ENCODE assay signal across 10 mouse cellular contexts in genomic region chr17:36786483-36786886, GRCm38 (mm10). TPM values are rescaled to one million over a fixed set of nuclear protein-coding genes. Genes with fewer than 3 reads are reported as not detected.
DNase-seq lines count a peak whose midpoint lies in the region; ATAC-seq and TF ChIP-seq lines count a peak whose summit lies in the region.
"Not testable (repeated sequence)": the region's sequence is repeated elsewhere in the genome, so short reads cannot be mapped to it uniquely, and the experiment has no call there.
"Had no signal": no experiment of that assay in that cellular context is flagged by ENCODE, and none has a peak within 500 bp of the region (broad histone marks: within the 10 kb centered on the region; RNA-seq: fewer than 3 reads in every experiment).

No protein-coding gene starts in this region.

- not testable (repeated sequence) for TF ChIP-seq EP300 in ES-Bruce4 (IDR thresholded peaks at IDR 0.05; ENCODE audit: insufficient read depth, low read depth, low read length)

- not testable (repeated sequence) for H3K27me3 ChIP-seq in ES-Bruce4 (ENCODE audit: control insufficient read depth, insufficient read depth, low read length, poor library complexity, severe bottlenecking); kidney, postnatal 0 days (ENCODE audit: insufficient read depth, low read length); midbrain, postnatal 0 days (ENCODE audit: insufficient read depth, low read length)

- not testable (repeated sequence) for H3K9ac ChIP-seq in ES-Bruce4 (ENCODE audit: low read depth, poor library complexity, severe bottlenecking); kidney, postnatal 0 days (ENCODE audit: low read depth, low read length); midbrain, postnatal 0 days (replicated peaks; ENCODE audit: low read length, poor library complexity, severe bottlenecking)

- not testable (repeated sequence) for TF ChIP-seq POLR2A in ES-Bruce4 (IDR thresholded peaks at IDR 0.05; ENCODE audit: insufficient read depth, low read length)

- H3K4me1 ChIP-seq in ES-Bruce4 (ENCODE audit: control insufficient read depth, insufficient read depth, low read length); kidney, postnatal 0 days (replicated peaks; ENCODE audit: insufficient read depth, low read length); midbrain, postnatal 0 days (ENCODE audit: insufficient read depth, low read length): not testable (repeated sequence)

- H3K27ac ChIP-seq in ES-Bruce4 (ENCODE audit: insufficient read depth, low read length); kidney, postnatal 0 days; midbrain, postnatal 0 days (ENCODE audit: low read depth, low read length): not testable (repeated sequence)

- not testable (repeated sequence) for H3K9me3 ChIP-seq in ES-Bruce4 (replicated peaks; ENCODE audit: control insufficient read depth, insufficient read depth, low read length, poor library complexity, severe bottlenecking); kidney, postnatal 0 days (replicated peaks; ENCODE audit: low read length); midbrain, postnatal 0 days (ENCODE audit: low read length)

- ATAC-seq in kidney, postnatal 0 days (replicated peaks; ENCODE audit: low FRiP score, low read depth) = not testable (repeated sequence)
- 0 out of 2 replicates have a peak, but pooled peaks have one; percentile 55 for ATAC-seq in midbrain, postnatal 0 days (ENCODE audit: low FRiP score)

- 41% methylated on average over 1 of the region's 1 CpGs for WGBS in kidney, postnatal 0 days
- WGBS in midbrain, postnatal 0 days = 40% methylated on average over 1 of the region's 1 CpGs

- H3K36me3 ChIP-seq in ES-Bruce4 (ENCODE audit: control insufficient read depth, insufficient read depth, low read length, poor library complexity, severe bottlenecking); kidney, postnatal 0 days (ENCODE audit: insufficient read depth, low read length); midbrain, postnatal 0 days (ENCODE audit: insufficient read depth, low read length): not testable (repeated sequence)

- peak; percentile 22 for TF ChIP-seq CTCF in ES-Bruce4 (IDR thresholded peaks at IDR 0.05; ENCODE audit: low read depth, low read length)
- TF ChIP-seq CTCF in kidney, postnatal 0 days (IDR thresholded peaks at IDR 0.05; ENCODE audit: low read depth) = peak; percentile 78
- peak; percentile 78 for TF ChIP-seq CTCF in midbrain, postnatal 0 days (IDR thresholded peaks at IDR 0.05)

- not testable (repeated sequence) for H3K4me2 ChIP-seq in kidney, postnatal 0 days (ENCODE audit: low read length); midbrain, postnatal 0 days (ENCODE audit: low read depth, low read length, poor library complexity, severe bottlenecking)

- H3K4me3 ChIP-seq in ES-Bruce4 (ENCODE audit: low read depth, low read length); kidney, postnatal 0 days (replicated peaks; ENCODE audit: low read depth, low read length); midbrain, postnatal 0 days (ENCODE audit: low read depth, low read length): not testable (repeated sequence)

- intact Hi-C loops in heart, postnatal 14 days (cut with DNase I) = loop anchor here (5.0 kb wide), 2 partner anchors 429 to 479 kb away; no protein-coding TSS in a partner anchor

- DNase-seq in brain, adult 2 months (ENCODE audit: low read depth, low spot score) = peak; percentile 4
- peak; percentile 32 for DNase-seq in embryo, embryonic 9.5 days (ENCODE audit: extremely low spot score)
- peak; percentile 10 to 29 for DNase-seq in heart, postnatal 14 days
- peak; percentile 33 for DNase-seq in kidney, postnatal 0 days (ENCODE audit: low spot score)
- peak; percentile 7 for DNase-seq in liver
- DNase-seq in midbrain, postnatal 0 days (ENCODE audit: low spot score) = peak; percentile 15
- DNase-seq in thymus, postnatal 14 days = peak; percentile 35

RNA-seq across cellular contexts. Expression of gene H2-M10.5, which starts 13.8 kb away (rescaled TPM):
- polyA plus RNA-seq in ES-Bruce4 (2011; ENCODE audit: insufficient read depth, insufficient read length, low read depth, missing spikeins) = not detected in 2 replicates
- not detected for total RNA-seq in heart, postnatal 14 days (2021)
- polyA plus RNA-seq in kidney, postnatal 0 days (2015; fragmentation: Nextera tagmentation; extraction: Ambion mirVana) = not detected in 2 replicates
- total RNA-seq in midbrain, postnatal 0 days (2014; rRNA removed) = not detected in 2 replicates
- polyA plus RNA-seq in midbrain, postnatal 0 days (2015; fragmentation: Nextera tagmentation; extraction: Ambion mirVana) = not detected in 2 replicates
- polyA plus RNA-seq: intestine, embryonic 16.5 days; lung, embryonic 15.5 days had no signal

RNA-seq across cellular contexts. Expression of gene H2-M10.6, which starts 25.5 kb away (rescaled TPM):
- polyA plus RNA-seq in ES-Bruce4 (2011; ENCODE audit: insufficient read depth, insufficient read length, low read depth, missing spikeins) = not detected in 2 replicates
- not detected for total RNA-seq in heart, postnatal 14 days (2021)
- polyA plus RNA-seq in kidney, postnatal 0 days (2015; fragmentation: Nextera tagmentation; extraction: Ambion mirVana) = not detected in 2 replicates
- total RNA-seq in midbrain, postnatal 0 days (2014; rRNA removed) = not detected in 2 replicates
- not detected in 2 replicates for polyA plus RNA-seq in midbrain, postnatal 0 days (2015; fragmentation: Nextera tagmentation; extraction: Ambion mirVana)
- polyA plus RNA-seq: intestine, embryonic 16.5 days; lung, embryonic 15.5 days had no signal

RNA-seq across cellular contexts. Expression of gene Trim26, which starts 50.4 kb away (rescaled TPM):
- polyA plus RNA-seq in ES-Bruce4 (2011; ENCODE audit: insufficient read depth, insufficient read length, low read depth, missing spikeins) = 46.2 and 53.2 TPM in 2 replicates
- total RNA-seq in heart, postnatal 14 days (2021) = 10 to 100 TPM; 20.6 to 23.4 TPM
- polyA plus RNA-seq in kidney, postnatal 0 days (2015; fragmentation: Nextera tagmentation; extraction: Ambion mirVana) = 33.2 and 33.6 TPM in 2 replicates
- 29.8 and 31.4 TPM in 2 replicates for total RNA-seq in midbrain, postnatal 0 days (2014; rRNA removed)
- 37.9 and 44.3 TPM in 2 replicates for polyA plus RNA-seq in midbrain, postnatal 0 days (2015; fragmentation: Nextera tagmentation; extraction: Ambion mirVana)

Comparison
In these comparisons a context has a peak if more than half of its experiments do, and no peak if none do; other contexts are left out.
1. CTCF ChIP-seq: peak in every context shown above with its lines; median percentile 78 in kidney, postnatal 0 days; 78 in midbrain, postnatal 0 days; 22 in ES-Bruce4.